Comparison of ENCODE assay signal across 33 mouse cellular contexts in genomic region chr6:105674276-105674675, GRCm38 (mm10). TPM values are rescaled to one million over a fixed set of nuclear protein-coding genes. Genes with fewer than 3 reads are reported as not detected.
"Had no signal": no experiment of that assay in that cellular context is flagged by ENCODE, and none has a peak within 500 bp of the region (broad histone marks: within the 10 kb centered on the region; RNA-seq: fewer than 3 reads in every experiment).

No protein-coding gene starts in this region.

- H3K9ac ChIP-seq: heart, embryonic 13.5 days; heart, embryonic 15.5 days; hindbrain, embryonic 12.5 days; hindbrain, embryonic 13.5 days; hindbrain, embryonic 14.5 days; hindbrain, embryonic 15.5 days; intestine, embryonic 15.5 days; kidney, embryonic 15.5 days had no signal

- H3K4me3 ChIP-seq: heart, embryonic 10.5 days; heart, embryonic 13.5 days; heart, embryonic 15.5 days; hindbrain, embryonic 10.5 days; hindbrain, embryonic 12.5 days; hindbrain, embryonic 13.5 days; hindbrain, embryonic 15.5 days; intestine, embryonic 15.5 days; kidney, embryonic 15.5 days; layer of hippocampus, adult 2 months had no signal

- H3K4me2 ChIP-seq: heart, embryonic 11.5 days; heart, embryonic 13.5 days; heart, embryonic 15.5 days; hindbrain, embryonic 12.5 days; hindbrain, embryonic 13.5 days; hindbrain, embryonic 14.5 days; hindbrain, embryonic 15.5 days; intestine, embryonic 15.5 days; kidney, embryonic 15.5 days had no signal

- H3K4me1 ChIP-seq: heart, embryonic 15.5 days; intestine, embryonic 15.5 days had no signal

- DNase-seq: heart, postnatal 10 days; heart, postnatal 14 days; heart, postnatal 36 days; heart, postnatal 4 days; kidney, adult 11 months; kidney, adult 18-20 months; kidney, adult 2 months; kidney, adult 8-10 months; kidney, adult 9 months; kidney, postnatal 10 days; kidney, postnatal 14 days; kidney, postnatal 25 days; kidney, postnatal 36 days; kidney, postnatal 4 days; layer of hippocampus, postnatal 36 days had no signal

- H3K9me3 ChIP-seq: heart, embryonic 10.5 days; heart, embryonic 15.5 days; hindbrain, embryonic 10.5 days; hindbrain, embryonic 12.5 days; hindbrain, embryonic 13.5 days; hindbrain, embryonic 15.5 days; intestine, embryonic 15.5 days; kidney, embryonic 15.5 days had no signal

- H3K27ac ChIP-seq: heart, embryonic 10.5 days; heart, embryonic 13.5 days; heart, embryonic 15.5 days; hindbrain, embryonic 10.5 days; hindbrain, embryonic 12.5 days; hindbrain, embryonic 13.5 days; hindbrain, embryonic 14.5 days; hindbrain, embryonic 15.5 days; hindbrain, postnatal 0 days; intestine, embryonic 15.5 days; kidney, embryonic 15.5 days; kidney, postnatal 0 days; layer of hippocampus, adult 2 months had no signal

- H3K36me3 ChIP-seq: heart, embryonic 10.5 days; heart, embryonic 13.5 days; heart, embryonic 15.5 days; hindbrain, embryonic 10.5 days; hindbrain, embryonic 12.5 days; hindbrain, embryonic 13.5 days; hindbrain, embryonic 15.5 days; intestine, embryonic 15.5 days; kidney, embryonic 15.5 days had no signal

- ATAC-seq: hindbrain, embryonic 16.5 days; hindbrain, postnatal 0 days; inflammation-experienced regulatory T-cells, adult 6 months; intestine, embryonic 15.5 days; intestine, embryonic 16.5 days; intestine, postnatal 0 days had no signal

RNA-seq across cellular contexts. Expression of gene Cntn4, which starts 3.2 kb away (rescaled TPM):
- polyA plus RNA-seq: inflammation-experienced regulatory T-cells, adult 6 months; kidney, adult 2 months had no signal
